Mouse (Mus musculus) small intestine, adult 2 months (tissue): Measurements from ENCODE around the gene Zbtb12.

Experiments
- CTCF ChIP-seq: fragments of 200-500 bp; IDR thresholded peaks from 2 replicates; pipeline ENCODE4 v1.5.1; 2012; ENCODE audit warnings: low read depth, mild to moderate bottlenecking, control low read depth, inconsistent platforms, low read length, moderate library complexity, mixed read lengths; ENCODE audit not compliant: insufficient replicate concordance, insufficient read length; ENCODE audit errors: extremely low read depth
- POLR2A ChIP-seq: fragments of 200-500 bp; IDR thresholded peaks from 2 replicates; pipeline ENCODE4 v1.6.1; 2012; ENCODE audit warnings: low read depth, mild to moderate bottlenecking, control low read depth, inconsistent platforms, low read length, moderate library complexity

GRCm38 (mm10) chr17:34879336-34879879 is at the start of gene Zbtb12:
- TF ChIP-seq CTCF, result no peak
- no peak for TF ChIP-seq POLR2A
